Mouse (Mus musculus): ENCODE measurements around the gene Mrpl17. TPM values are rescaled to one million over a fixed set of nuclear protein-coding genes. Genes with fewer than 3 reads are reported as not detected.

Gene Mrpl17
- polyA plus RNA-seq, 1 experiment from 2014 or later, result 210 TPM

DNA sequence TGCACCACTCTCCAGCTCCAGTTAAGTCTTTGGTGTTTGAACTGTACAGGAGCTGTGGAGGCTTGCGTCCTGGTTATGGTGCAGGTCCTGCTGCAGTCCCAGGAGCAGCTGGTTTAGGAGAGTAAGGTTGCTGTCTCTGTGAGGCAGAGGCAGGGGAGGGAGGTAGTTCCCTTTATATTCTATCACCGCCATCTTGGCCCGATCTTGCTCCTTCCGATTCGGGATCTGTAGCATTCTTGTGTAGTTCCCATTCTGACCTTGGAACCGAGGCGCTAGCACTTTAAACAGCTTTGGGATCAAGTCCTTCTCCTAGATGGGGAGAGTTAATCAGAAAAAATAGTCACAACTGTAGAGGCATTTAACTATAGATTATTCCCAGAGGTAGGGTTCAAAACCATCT is 1.1 kb downstream of the Mrpl17 start:
- no peak overlapping the region for H3K27ac ChIP-seq (ENCODE audit: low read length)
- no peaks in the 10 kb centered on the region for H3K9me3 ChIP-seq (replicated peaks; ENCODE audit: control insufficient read depth, low read length)
- H3K4me1 ChIP-seq (ENCODE audit: control insufficient read depth, low read depth, low read length), result peaks cover 12% of the 10 kb centered on the region
- H3K27me3 ChIP-seq (ENCODE audit: control insufficient read depth, insufficient read depth, low read depth, low read length), result no peaks in the 10 kb centered on the region
- no peak for ATAC-seq (ENCODE audit: low read depth)
- peak overlapping the region; percentile 70 for H3K4me2 ChIP-seq (ENCODE audit: low read depth, low read length)
- WGBS (ENCODE audit: insufficient replicate concordance), result 53% methylated on average over 7 of the region's 7 CpGs
- H3K36me3 ChIP-seq (ENCODE audit: control insufficient read depth, insufficient read depth), result peaks cover 4% of the 10 kb centered on the region; the same call in 1 of the 2 replicates
- peak overlapping the region; percentile 87 for H3K4me3 ChIP-seq (ENCODE audit: low read depth, low read length)
- peak overlapping the region; percentile 91 for H3K9ac ChIP-seq (ENCODE audit: low read depth, low read length)

- 39% methylated on average over 1 of the region's 1 CpGs for WGBS (ENCODE audit: insufficient replicate concordance)
- H3K9ac ChIP-seq (ENCODE audit: low read depth, low read length), result no peak overlapping the region
- H3K4me3 ChIP-seq (ENCODE audit: low read depth, low read length), result no peak overlapping the region
- peaks cover 4% of the 10 kb centered on the region; the same call in 1 of the 2 replicates for H3K36me3 ChIP-seq (ENCODE audit: control insufficient read depth, insufficient read depth)
- no peak overlapping the region for H3K27ac ChIP-seq (ENCODE audit: low read length)
- no peak for ATAC-seq (ENCODE audit: low read depth)
- H3K4me1 ChIP-seq (ENCODE audit: control insufficient read depth, low read depth, low read length), result peaks cover 12% of the 10 kb centered on the region
- H3K4me2 ChIP-seq (ENCODE audit: low read depth, low read length), result no peak overlapping the region
- no peaks in the 10 kb centered on the region for H3K27me3 ChIP-seq (ENCODE audit: control insufficient read depth, insufficient read depth, low read depth, low read length)
- no peaks in the 10 kb centered on the region for H3K9me3 ChIP-seq (replicated peaks; ENCODE audit: control insufficient read depth, low read length)
Measured at GRCm38 (mm10) chr7:105808385-105808784, 2.5 kb downstream of the Mrpl17 start.

DNA sequence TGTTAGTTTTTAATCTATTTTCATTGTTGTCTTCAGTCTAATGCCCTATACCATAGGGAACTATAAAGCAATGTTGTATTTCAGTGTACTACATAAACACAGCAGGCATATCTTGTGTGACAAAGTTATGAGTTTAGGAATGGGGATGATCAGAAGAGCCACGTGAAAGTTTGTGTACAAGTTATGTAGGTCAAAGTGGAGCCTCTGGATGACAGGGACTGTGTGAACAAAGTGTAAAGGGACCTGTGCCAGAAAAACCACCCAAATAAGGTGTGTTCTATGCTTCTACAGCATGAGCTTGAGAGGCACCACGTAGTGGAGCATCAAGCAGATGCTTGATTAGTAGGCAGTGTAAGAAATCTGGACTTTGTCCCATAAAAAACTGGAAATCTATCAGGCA is 4.2 kb downstream of the Mrpl17 start:
- Histone ChIP-seq H3K4me2 (ENCODE audit: low read depth, low read length) (no peak overlapping the region), H3K27ac (ENCODE audit: low read length) (no peak overlapping the region), H3K9me3 (replicated peaks; ENCODE audit: control insufficient read depth, low read length) (no peaks in the 10 kb centered on the region), H3K36me3 (ENCODE audit: control insufficient read depth, insufficient read depth) (peaks cover 4% of the 10 kb centered on the region; the same call in 1 of the 2 replicates), H3K4me1 (ENCODE audit: control insufficient read depth, low read depth, low read length) (peaks cover 12% of the 10 kb centered on the region), H3K9ac (ENCODE audit: low read depth, low read length) (no peak overlapping the region), H3K4me3 (ENCODE audit: low read depth, low read length) (no peak overlapping the region), H3K27me3 (ENCODE audit: control insufficient read depth, insufficient read depth, low read depth, low read length) (no peaks in the 10 kb centered on the region)
- no peak for ATAC-seq (ENCODE audit: low read depth)
- 47% methylated on average over 2 of the region's 2 CpGs for WGBS (ENCODE audit: insufficient replicate concordance)

GRCm38 (mm10) chr7:105806125-105806524 is 4.8 kb downstream of the Mrpl17 start:
- Histone ChIP-seq H3K4me1 (ENCODE audit: control insufficient read depth, low read depth, low read length) (peaks cover 9% of the 10 kb centered on the region), H3K27me3 (ENCODE audit: control insufficient read depth, insufficient read depth, low read depth, low read length) (no peaks in the 10 kb centered on the region), H3K9ac (ENCODE audit: low read depth, low read length) (no peak overlapping the region), H3K4me2 (ENCODE audit: low read depth, low read length) (no peak overlapping the region), H3K27ac (ENCODE audit: low read length) (no peak overlapping the region), H3K36me3 (ENCODE audit: control insufficient read depth, insufficient read depth) (peaks cover 4% of the 10 kb centered on the region; the same call in 1 of the 2 replicates), H3K9me3 (replicated peaks; ENCODE audit: control insufficient read depth, low read length) (no peaks in the 10 kb centered on the region), H3K4me3 (ENCODE audit: low read depth, low read length) (no peak overlapping the region)
- 67% methylated on average over 5 of the region's 5 CpGs for WGBS (ENCODE audit: insufficient replicate concordance)
- ATAC-seq (ENCODE audit: low read depth), result no peak

GRCm38 (mm10) chr7:105803428-105803827 is 7.5 kb downstream of the Mrpl17 start:
- Histone ChIP-seq H3K4me1 (ENCODE audit: control insufficient read depth, low read depth, low read length) (no peaks in the 10 kb centered on the region), H3K4me3 (ENCODE audit: low read depth, low read length) (no peak overlapping the region), H3K27ac (ENCODE audit: low read length) (no peak overlapping the region), H3K9me3 (replicated peaks; ENCODE audit: control insufficient read depth, low read length) (no peaks in the 10 kb centered on the region), H3K36me3 (ENCODE audit: control insufficient read depth, insufficient read depth) (no peaks in the 10 kb centered on the region), H3K27me3 (ENCODE audit: control insufficient read depth, insufficient read depth, low read depth, low read length) (no peaks in the 10 kb centered on the region), H3K4me2 (ENCODE audit: low read depth, low read length) (no peak overlapping the region), H3K9ac (ENCODE audit: low read depth, low read length) (no peak overlapping the region)
- ATAC-seq (ENCODE audit: low read depth), result no peak

GRCm38 (mm10) chr7:105802771-105803170 is 8.1 kb downstream of the Mrpl17 start:
- 20% methylated on average over 1 of the region's 1 CpGs for WGBS (ENCODE audit: insufficient replicate concordance)
- H3K9me3 ChIP-seq (replicated peaks; ENCODE audit: control insufficient read depth, low read length), result no peaks in the 10 kb centered on the region
- H3K9ac ChIP-seq (ENCODE audit: low read depth, low read length), result no peak overlapping the region
- H3K4me1 ChIP-seq (ENCODE audit: control insufficient read depth, low read depth, low read length), result no peaks in the 10 kb centered on the region
- H3K4me2 ChIP-seq (ENCODE audit: low read depth, low read length), result no peak overlapping the region
- no peak overlapping the region for H3K27ac ChIP-seq (ENCODE audit: low read length)
- H3K36me3 ChIP-seq (ENCODE audit: control insufficient read depth, insufficient read depth), result no peaks in the 10 kb centered on the region
- H3K4me3 ChIP-seq (ENCODE audit: low read depth, low read length), result no peak overlapping the region
- no peaks in the 10 kb centered on the region for H3K27me3 ChIP-seq (ENCODE audit: control insufficient read depth, insufficient read depth, low read depth, low read length)
- ATAC-seq (ENCODE audit: low read depth), result no peak

- Histone ChIP-seq H3K4me1 (ENCODE audit: control insufficient read depth, low read depth, low read length) (no peaks in the 10 kb centered on the region), H3K27me3 (ENCODE audit: control insufficient read depth, insufficient read depth, low read depth, low read length) (no peaks in the 10 kb centered on the region), H3K27ac (ENCODE audit: low read length) (no peak overlapping the region), H3K4me3 (ENCODE audit: low read depth, low read length) (no peak overlapping the region), H3K36me3 (ENCODE audit: control insufficient read depth, insufficient read depth) (no peaks in the 10 kb centered on the region), H3K4me2 (ENCODE audit: low read depth, low read length) (no peak overlapping the region), H3K9ac (ENCODE audit: low read depth, low read length) (no peak overlapping the region), H3K9me3 (replicated peaks; ENCODE audit: control insufficient read depth, low read length) (no peaks in the 10 kb centered on the region)
- 26% methylated on average over 2 of the region's 2 CpGs for WGBS (ENCODE audit: insufficient replicate concordance)
- ATAC-seq (ENCODE audit: low read depth), result no peak
Measured at GRCm38 (mm10) chr7:105802312-105802711, 8.6 kb downstream of the Mrpl17 start.

GRCm38 (mm10) chr7:105796972-105797371 is 13.9 kb downstream of the Mrpl17 start:
- Histone ChIP-seq H3K27ac (ENCODE audit: low read length) (no peak overlapping the region), H3K4me3 (ENCODE audit: low read depth, low read length) (no peak overlapping the region), H3K9ac (ENCODE audit: low read depth, low read length) (no peak overlapping the region), H3K27me3 (ENCODE audit: control insufficient read depth, insufficient read depth, low read depth, low read length) (no peaks in the 10 kb centered on the region), H3K4me2 (ENCODE audit: low read depth, low read length) (no peak overlapping the region), H3K36me3 (ENCODE audit: control insufficient read depth, insufficient read depth) (no peaks in the 10 kb centered on the region), H3K9me3 (replicated peaks; ENCODE audit: control insufficient read depth, low read length) (no peaks in the 10 kb centered on the region), H3K4me1 (ENCODE audit: control insufficient read depth, low read depth, low read length) (no peaks in the 10 kb centered on the region)
- WGBS (ENCODE audit: insufficient replicate concordance), result 61% methylated on average over 3 of the region's 3 CpGs
- ATAC-seq (ENCODE audit: low read depth), result no peak

DNA sequence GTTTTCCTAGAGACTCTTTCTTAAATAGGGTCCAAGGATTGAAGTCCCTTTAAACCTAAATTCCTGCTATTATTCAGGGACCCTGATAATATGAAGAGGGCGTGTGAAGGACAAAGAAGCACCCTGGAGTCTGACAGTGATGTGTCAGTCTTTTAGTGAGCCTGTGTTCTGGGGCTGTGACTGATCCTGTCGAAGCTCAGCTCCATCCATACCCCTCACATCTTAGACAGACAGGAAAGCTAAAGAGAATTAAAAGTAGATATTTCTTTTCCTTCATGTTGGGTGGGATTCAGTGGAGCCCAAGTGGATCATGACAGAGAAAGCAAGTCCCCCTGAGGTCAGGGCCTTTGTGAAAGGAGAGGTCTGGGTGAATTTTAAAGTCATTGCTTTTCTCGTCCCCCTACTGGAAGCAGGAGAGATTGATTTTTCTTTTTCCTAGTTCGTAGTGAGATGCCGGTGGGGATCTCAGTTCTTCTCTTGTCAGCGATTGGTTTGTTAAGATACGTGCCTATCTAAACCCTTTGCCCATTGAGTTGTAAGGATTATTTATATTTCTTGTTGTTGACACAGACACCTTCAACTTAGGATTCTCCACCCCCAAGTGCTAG is 15.0 kb downstream of the Mrpl17 start:
- H3K4me2 ChIP-seq (ENCODE audit: low read depth, low read length), result no peak overlapping the region
- no peaks in the 10 kb centered on the region for H3K4me1 ChIP-seq (ENCODE audit: control insufficient read depth, low read depth, low read length)
- no peak overlapping the region for H3K27ac ChIP-seq (ENCODE audit: low read length)
- 0 out of 2 replicates have a peak, but pooled peaks cover under 1% of the 10 kb centered on the region for H3K27me3 ChIP-seq (ENCODE audit: control insufficient read depth, insufficient read depth, low read depth, low read length)
- H3K9ac ChIP-seq (ENCODE audit: low read depth, low read length), result no peak overlapping the region
- no peak for ATAC-seq (ENCODE audit: low read depth)
- 22% methylated on average over 7 of the region's 7 CpGs for WGBS (ENCODE audit: insufficient replicate concordance)
- H3K36me3 ChIP-seq (ENCODE audit: control insufficient read depth, insufficient read depth), result no peaks in the 10 kb centered on the region
- no peaks in the 10 kb centered on the region for H3K9me3 ChIP-seq (replicated peaks; ENCODE audit: control insufficient read depth, low read length)
- no peak overlapping the region for H3K4me3 ChIP-seq (ENCODE audit: low read depth, low read length)

Measured in liver, embryonic 16.5 days (tissue).